In genomic region chr3:70134963-70135362, GRCm38 (mm10) we compare ENCODE assay signal across 25 mouse cellular contexts.
DNase-seq lines count a peak whose midpoint lies in the region; ATAC-seq and TF ChIP-seq lines count a peak whose summit lies in the region.
"Had no signal": no experiment of that assay in that cellular context is flagged by ENCODE, and none has a peak within 500 bp of the region (broad histone marks: within the 10 kb centered on the region; RNA-seq: fewer than 3 reads in every experiment).

No protein-coding gene starts in this region.

- no peak overlapping the region for H3K4me2 ChIP-seq in limb, embryonic 12.5 days
- H3K4me2 ChIP-seq in midbrain, postnatal 0 days (ENCODE audit: low read depth, low read length, poor library complexity, severe bottlenecking), result no peak overlapping the region
- H3K4me2 ChIP-seq: embryonic facial prominence, embryonic 13.5 days; forebrain, embryonic 12.5 days; heart, embryonic 11.5 days; liver, embryonic 13.5 days had no signal

- no peak overlapping the region for H3K9ac ChIP-seq in limb, embryonic 12.5 days (replicated peaks)
- H3K9ac ChIP-seq in midbrain, postnatal 0 days (replicated peaks; ENCODE audit: low read length, poor library complexity, severe bottlenecking), result no peak overlapping the region
- H3K9ac ChIP-seq: embryonic facial prominence, embryonic 13.5 days; forebrain, embryonic 12.5 days; liver, embryonic 13.5 days had no signal

- no peaks in the 10 kb centered on the region for H3K27me3 ChIP-seq in limb, embryonic 12.5 days
- no peaks in the 10 kb centered on the region for H3K27me3 ChIP-seq in limb, embryonic 10.5 days (ENCODE audit: low read depth, poor library complexity, severe bottlenecking)
- no peaks in the 10 kb centered on the region for H3K27me3 ChIP-seq in midbrain, postnatal 0 days (ENCODE audit: insufficient read depth, low read length)
- H3K27me3 ChIP-seq: embryonic facial prominence, embryonic 13.5 days; forebrain, embryonic 12.5 days; liver, embryonic 13.5 days; megakaryocyte, embryonic 14.5 days had no signal

- no peak for TF ChIP-seq POLR2A in brain, embryonic 14.5 days (IDR thresholded peaks at IDR 0.05; ENCODE audit: borderline replicate concordance, extremely low read depth, insufficient read depth, insufficient read length, poor library complexity, severe bottlenecking)

- H3K27ac ChIP-seq in limb, embryonic 12.5 days, result no peak overlapping the region
- no peak overlapping the region for H3K27ac ChIP-seq in limb, embryonic 10.5 days
- no peak overlapping the region for H3K27ac ChIP-seq in midbrain, postnatal 0 days (ENCODE audit: low read depth, low read length)
- H3K27ac ChIP-seq: embryonic facial prominence, embryonic 13.5 days; forebrain, embryonic 12.5 days; hindbrain, embryonic 10.5 days; layer of hippocampus, adult 2 months; liver, embryonic 13.5 days had no signal

- peak; percentile 4 for DNase-seq in embryo, embryonic 10 days (ENCODE audit: low spot score)
- DNase-seq in embryo, embryonic 9.5 days (ENCODE audit: extremely low spot score), result no peak
- no peak for DNase-seq in limb, embryonic 10.5 days (ENCODE audit: low spot score)
- DNase-seq in brain, embryonic 14.5 days (ENCODE audit: low read depth), result peak; percentile 29
- DNase-seq in midbrain, postnatal 0 days (ENCODE audit: low spot score), result peak; percentile 42
- DNase-seq in frontal cortex, postnatal 10 days (ENCODE audit: low spot score in 2 of 2), result no peak
- no peak for DNase-seq in lung, postnatal 10 days
- DNase-seq: adrenal gland, adult 8-10 months; cerebellum, adult 9-10 months; heart, postnatal 10 days; kidney, adult 9 months; kidney, postnatal 25 days; liver, embryonic 13.5 days; lung, adult 2 months; thymus, postnatal 14 days had no signal

- no peaks in the 10 kb centered on the region for H3K36me3 ChIP-seq in limb, embryonic 12.5 days
- H3K36me3 ChIP-seq in limb, embryonic 10.5 days, result no peaks in the 10 kb centered on the region
- H3K36me3 ChIP-seq in midbrain, postnatal 0 days (ENCODE audit: insufficient read depth, low read length), result no peaks in the 10 kb centered on the region
- H3K36me3 ChIP-seq: embryonic facial prominence, embryonic 13.5 days; forebrain, embryonic 12.5 days; hindbrain, embryonic 10.5 days; liver, embryonic 13.5 days had no signal

- H3K4me3 ChIP-seq in limb, embryonic 12.5 days (replicated peaks), result no peak overlapping the region
- no peak overlapping the region for H3K4me3 ChIP-seq in limb, embryonic 10.5 days
- no peak overlapping the region for H3K4me3 ChIP-seq in midbrain, postnatal 0 days (ENCODE audit: low read depth, low read length)
- H3K4me3 ChIP-seq: embryonic facial prominence, embryonic 13.5 days; erythroblast, embryonic 14.5 days; forebrain, embryonic 12.5 days; hindbrain, embryonic 10.5 days; layer of hippocampus, adult 2 months; liver, embryonic 13.5 days; megakaryocyte, embryonic 14.5 days had no signal

- H3K4me1 ChIP-seq in limb, embryonic 12.5 days (replicated peaks), result peaks cover 6% of the 10 kb centered on the region; the same call in 1 of the 2 replicates
- H3K4me1 ChIP-seq in limb, embryonic 10.5 days, result peaks cover 15% of the 10 kb centered on the region
- H3K4me1 ChIP-seq in midbrain, postnatal 0 days (ENCODE audit: insufficient read depth, low read length), result no peaks in the 10 kb centered on the region
- H3K4me1 ChIP-seq: embryonic facial prominence, embryonic 13.5 days; forebrain, embryonic 12.5 days; hindbrain, embryonic 10.5 days; liver, embryonic 13.5 days; megakaryocyte, embryonic 14.5 days had no signal

- TF ChIP-seq CTCF in brain, embryonic 14.5 days (IDR thresholded peaks at IDR 0.05; ENCODE audit: borderline replicate concordance, extremely low read depth, insufficient read depth, insufficient read length), result no peak
- TF ChIP-seq CTCF in midbrain, postnatal 0 days (IDR thresholded peaks at IDR 0.05), result no peak

- 11% methylated on average over 2 of the region's 2 CpGs for WGBS in limb, embryonic 12.5 days
- 47% methylated on average over 2 of the region's 2 CpGs for WGBS in limb, embryonic 10.5 days
- 63% methylated on average over 2 of the region's 2 CpGs for WGBS in midbrain, postnatal 0 days

- 0 out of 2 replicates have a peak, but pooled peaks have one; percentile 47 for ATAC-seq in limb, embryonic 12.5 days (ENCODE audit: insufficient number of reproducible peaks, insufficient read depth, low FRiP score, low TSS enrichment, low read depth)
- no peak for ATAC-seq in midbrain, postnatal 0 days (ENCODE audit: low FRiP score)
- ATAC-seq: activated CD4-positive, CD25-positive, alpha-beta regulatory T cell, adult 4 months; intestine, embryonic 16.5 days had no signal

- H3K9me3 ChIP-seq in limb, embryonic 12.5 days, result no peaks in the 10 kb centered on the region
- H3K9me3 ChIP-seq in limb, embryonic 10.5 days (replicated peaks), result no peaks in the 10 kb centered on the region
- H3K9me3 ChIP-seq in midbrain, postnatal 0 days (ENCODE audit: low read length), result no peaks in the 10 kb centered on the region
- H3K9me3 ChIP-seq: embryonic facial prominence, embryonic 13.5 days; forebrain, embryonic 12.5 days; hindbrain, embryonic 10.5 days; liver, embryonic 13.5 days had no signal

Comparison
In these comparisons a context has a peak if more than half of its experiments do, and no peak if none do; other contexts are left out.
1. DNase-seq: peak in embryo, embryonic 10 days (single experiment), brain, embryonic 14.5 days (single experiment) and midbrain, postnatal 0 days (single experiment); none in embryo, embryonic 9.5 days (single experiment), limb, embryonic 10.5 days (single experiment), frontal cortex, postnatal 10 days (0 of 2) and lung, postnatal 10 days (single experiment).